Mouse (Mus musculus): ENCODE data around the gene Ovol3.

The Ovol3 gene

DNA sequence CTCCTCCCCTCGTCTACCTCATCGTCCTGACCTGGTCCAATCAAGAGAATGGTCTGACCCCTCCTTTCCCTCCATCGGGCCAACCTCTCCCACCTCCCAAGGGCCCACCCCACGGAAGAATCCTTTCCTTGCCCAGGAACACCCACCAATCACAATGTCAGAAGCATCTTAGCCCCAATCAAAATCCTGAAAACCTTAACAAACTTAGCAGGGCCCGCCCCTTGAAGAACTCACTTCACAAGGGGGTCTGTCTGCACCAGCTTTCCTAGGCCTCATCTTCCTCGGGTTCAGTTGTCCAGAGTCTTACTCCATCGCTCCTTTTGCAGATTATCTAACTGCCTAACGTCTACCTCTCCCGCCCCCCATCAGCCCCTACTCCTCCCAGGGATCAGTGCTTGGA is 42.5 kb downstream of the Ovol3 start:
- DNase-seq = no peak

DNA sequence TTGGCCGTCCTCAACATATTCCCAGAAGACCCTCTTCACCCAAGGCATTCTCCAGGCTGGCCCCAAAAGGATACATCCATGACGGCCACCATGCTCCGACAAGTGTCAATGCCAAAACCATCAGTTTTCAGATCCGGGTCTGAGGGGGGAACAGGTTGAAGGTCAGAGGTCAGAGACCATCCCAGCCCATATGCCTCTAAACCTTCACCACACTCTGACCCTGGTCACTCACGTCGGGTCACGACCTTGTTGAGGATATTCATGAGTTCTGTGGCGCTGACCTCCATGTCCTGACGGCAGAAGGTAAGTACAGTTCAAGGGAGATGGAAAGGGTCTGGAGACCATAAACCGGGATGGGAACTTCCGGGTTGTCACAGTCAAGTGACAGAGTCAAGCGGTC is 43.4 kb downstream of the Ovol3 start:
- no peak for DNase-seq

DNA sequence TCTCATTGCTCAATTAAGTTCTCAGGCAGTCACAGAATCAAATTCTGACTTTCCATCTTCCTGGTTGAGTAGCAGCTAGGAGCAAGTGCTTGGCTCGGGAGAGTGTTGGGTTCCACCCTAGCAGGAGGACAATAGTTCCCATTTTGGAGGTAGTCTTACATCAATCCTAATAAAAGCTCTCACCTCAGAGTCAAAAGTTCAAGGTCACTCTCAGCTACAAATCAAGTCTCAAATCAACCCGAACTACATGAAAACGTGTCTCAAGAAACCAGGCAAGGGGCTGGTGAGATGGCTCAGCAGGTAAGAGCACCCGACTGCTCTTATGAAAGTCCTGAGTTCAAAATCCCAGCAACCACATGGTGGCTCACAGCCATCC is 46.4 kb downstream of the Ovol3 start:
- no peak for DNase-seq

DNA sequence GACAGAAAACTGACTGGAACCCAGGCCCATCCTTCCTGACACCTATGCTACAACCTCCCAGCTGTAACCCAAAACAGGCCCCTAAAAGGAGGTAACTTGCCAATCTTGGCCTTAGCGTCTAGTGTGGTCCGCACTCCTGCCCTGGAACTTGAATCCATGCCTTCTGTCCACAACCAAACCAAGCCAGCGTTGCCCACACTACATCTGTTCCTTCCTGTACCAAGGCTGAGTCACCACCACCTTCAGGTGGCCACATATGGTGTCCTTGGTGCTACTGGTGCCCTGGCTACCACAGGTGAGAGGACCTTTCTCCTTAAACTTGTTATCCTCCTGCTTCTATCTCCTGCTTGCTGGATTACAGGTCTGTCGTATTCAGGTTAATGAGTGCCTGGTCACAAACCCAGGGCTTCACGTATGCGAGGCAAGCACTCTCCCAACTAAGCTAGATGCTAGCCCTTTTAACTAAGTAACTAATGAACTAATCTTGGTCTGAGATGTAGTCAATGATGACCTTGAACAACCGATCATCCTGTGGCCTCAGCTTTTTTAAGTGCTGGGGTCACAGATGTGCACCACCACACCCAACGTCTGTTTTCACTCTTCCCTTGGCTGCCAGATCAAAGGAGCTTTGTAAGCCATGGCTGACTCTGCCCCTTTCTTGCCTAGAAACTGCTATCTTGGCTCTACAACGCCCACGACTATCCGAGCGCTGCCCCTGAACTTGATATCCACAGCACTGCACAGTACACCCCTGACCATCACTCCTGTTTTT is 47.0 kb downstream of the Ovol3 start:
- DNase-seq = no peak

DNA sequence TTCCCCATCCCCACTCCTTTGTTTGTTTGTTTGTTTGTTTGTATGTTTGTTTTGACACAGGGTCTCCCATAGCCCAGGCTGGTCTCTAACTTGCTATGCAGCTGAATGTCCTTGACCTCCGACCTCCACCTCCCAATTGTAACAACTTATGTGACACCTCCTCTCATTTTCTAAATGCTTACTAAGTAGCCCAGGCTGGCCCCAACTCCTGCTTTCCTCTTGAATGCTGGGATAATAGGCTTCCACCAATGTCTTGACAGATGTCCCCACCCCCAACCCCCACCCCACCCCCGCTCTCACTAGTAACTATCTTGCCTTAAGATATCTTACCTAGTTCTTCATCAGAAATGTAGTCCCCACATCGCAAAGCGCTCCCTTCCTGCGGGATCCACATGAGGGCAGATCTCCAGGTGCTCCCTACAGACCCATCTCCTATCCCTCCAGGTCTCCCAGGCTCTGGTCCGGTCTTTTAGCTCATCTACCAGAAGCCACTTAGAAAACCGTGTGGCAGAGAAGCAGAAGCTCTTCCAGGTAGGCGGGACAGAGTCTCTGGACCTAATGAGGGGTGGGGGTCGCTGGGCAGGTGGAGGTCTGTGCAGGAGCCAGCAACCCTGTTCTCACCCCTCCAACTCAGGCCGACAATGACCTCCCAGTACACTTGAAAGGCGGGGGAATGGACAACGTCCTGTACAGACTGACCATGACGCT is 50.7 kb downstream of the Ovol3 start:
- DNase-seq = no peak

- DNase-seq = peak; percentile 91
These were observed 51.6 kb downstream of the Ovol3 start, which contains the start of gene Cox7a1 for GRCm38 (mm10) chr7:30183879-30184289. TSS of gene Cox7a1 (plus strand) at chr7:30184144.
